Mouse (Mus musculus) liver, embryonic 12.5 days (tissue): Measurements from ENCODE around the gene Lgals7. TPM values are rescaled to one million over a fixed set of nuclear protein-coding genes. Genes with fewer than 3 reads are reported as not detected.

ENCODE experiments used
- ATAC-seq: fragments of 200-750 bp; cut with Nextera tagmentation; 2 replicates; pipeline ENCODE4 v1.8.0; 2017; ENCODE audit warnings: moderate number of reproducible peaks, mild to moderate bottlenecking, moderate library complexity
- H3K27ac ChIP-seq: fragments of 300-500 bp; sonication (generic); 2 replicates; pipeline ENCODE4 v1.5.1; 2016; ENCODE audit warnings: mild to moderate bottlenecking
- H3K27me3 ChIP-seq: fragments of 300-500 bp; sonication (generic); replicated peaks from 2 replicates; pipeline ENCODE4 v1.6.1; 2016; ENCODE audit warnings: mild to moderate bottlenecking, moderate library complexity
- H3K36me3 ChIP-seq: fragments of 300-500 bp; sonication (generic); 2 replicates; pipeline ENCODE4 v1.6.1; 2016; ENCODE audit warnings: mild to moderate bottlenecking, moderate library complexity
- H3K4me1 ChIP-seq: fragments of 300-500 bp; sonication (generic); 2 replicates; pipeline ENCODE4 v1.6.1; 2016
- H3K4me2 ChIP-seq: fragments of 300-500 bp; sonication (generic); 2 replicates; pipeline ENCODE4 v1.6.1; 2016; ENCODE audit warnings: mild to moderate bottlenecking, moderate library complexity
- H3K4me3 ChIP-seq: fragments of 300-500 bp; sonication (generic); 2 replicates; pipeline ENCODE4 v1.5.1; 2016; ENCODE audit warnings: mild to moderate bottlenecking, moderate library complexity
- H3K9ac ChIP-seq: fragments of 300-500 bp; sonication (generic); 2 replicates; pipeline ENCODE4 v1.6.1; 2016; ENCODE audit warnings: mild to moderate bottlenecking, moderate library complexity
- H3K9me3 ChIP-seq: fragments of 300-500 bp; sonication (generic); replicated peaks from 2 replicates; pipeline ENCODE4 v1.6.1; 2016; ENCODE audit warnings: mild to moderate bottlenecking, moderate library complexity
- WGBS: fragments of 180-500 bp; shearing (Covaris S2); methylation state at CpG from one replicate; pipeline ENCODE4 v1.1.7; 2016; ENCODE audit not compliant: insufficient replicate concordance; 5-methylcytosine and 5-hydroxymethylcytosine counted together
- polyA plus RNA-seq: library from polyadenylated mRNA; unstranded; fragments of >200 nt; fragmentation: Nextera tagmentation; extraction: Ambion mirVana; gene quantifications from 2 replicates; pipeline ENCODE4 v1.2.1, GENCODE M21; 2016

The Lgals7 gene
- polyA plus RNA-seq: 0.25 TPM in 1 of 2 replicates, not detected in the other

GRCm38 (mm10) chr7:28863540-28863939 is at the start of gene Lgals7:
Gene Lgals7 (plus strand): TSS chr7:28863853.
- no peak within 1 kb of the TSS for H3K27ac ChIP-seq
- H3K36me3 ChIP-seq: no peaks in the 10 kb centered on the region
- H3K4me1 ChIP-seq: peaks cover 39% of the 10 kb centered on the region
- H3K27me3 ChIP-seq: 0 out of 2 replicates have a peak, but pooled peaks cover 2% of the 10 kb centered on the region
- H3K9ac ChIP-seq: no peak within 1 kb of the TSS
- ATAC-seq: no peak
- peaks cover 5% of the 10 kb centered on the region; the same call in 1 of the 2 replicates for H3K9me3 ChIP-seq
- no peak within 1 kb of the TSS for H3K4me2 ChIP-seq
- H3K4me3 ChIP-seq: no peak within 1 kb of the TSS
- WGBS: 69% methylated on average over 6 of the region's 6 CpGs

- Histone ChIP-seq H3K27me3 (no peaks in the 10 kb centered on the region), H3K4me2 (peak overlapping the region; percentile 93), H3K36me3 (peaks cover 78% of the 10 kb centered on the region), H3K9me3 (no peaks in the 10 kb centered on the region), H3K9ac (no peak overlapping the region), H3K4me3 (0 out of 2 replicates have a peak overlapping the region, but pooled peaks have one; percentile 4), H3K4me1 (peaks cover 75% of the 10 kb centered on the region), H3K27ac (peak overlapping the region; percentile 49; the same call in 1 of the 2 replicates)
- ATAC-seq: no peak
- 57% methylated on average over 5 of the region's 5 CpGs for WGBS
Observed at GRCm38 (mm10) chr7:28814306-28815034, 49.2 kb upstream of the Lgals7 start.

DNA sequence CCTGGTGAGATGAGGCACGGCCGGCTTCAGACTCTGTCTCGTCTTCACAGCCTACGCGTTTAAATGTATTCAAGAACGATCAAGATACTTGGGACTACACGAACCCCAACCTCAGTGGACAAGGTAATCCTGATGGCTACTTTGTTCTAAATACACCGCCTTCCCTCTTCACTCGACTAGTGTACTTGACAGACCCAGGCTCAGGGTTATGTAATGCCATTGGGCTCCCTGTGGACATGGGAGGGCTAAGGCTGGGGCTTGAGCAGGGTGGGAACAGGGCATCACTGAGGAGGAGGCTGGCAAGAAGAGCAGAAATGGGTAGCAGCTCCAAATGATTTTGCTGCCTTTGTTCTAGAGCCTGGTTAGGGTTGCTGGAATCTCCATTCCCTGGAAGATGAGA is 48.4 kb upstream of the Lgals7 start:
- H3K4me1 ChIP-seq: peaks cover 82% of the 10 kb centered on the region
- 93% methylated on average over 9 of the region's 9 CpGs for WGBS

DNA sequence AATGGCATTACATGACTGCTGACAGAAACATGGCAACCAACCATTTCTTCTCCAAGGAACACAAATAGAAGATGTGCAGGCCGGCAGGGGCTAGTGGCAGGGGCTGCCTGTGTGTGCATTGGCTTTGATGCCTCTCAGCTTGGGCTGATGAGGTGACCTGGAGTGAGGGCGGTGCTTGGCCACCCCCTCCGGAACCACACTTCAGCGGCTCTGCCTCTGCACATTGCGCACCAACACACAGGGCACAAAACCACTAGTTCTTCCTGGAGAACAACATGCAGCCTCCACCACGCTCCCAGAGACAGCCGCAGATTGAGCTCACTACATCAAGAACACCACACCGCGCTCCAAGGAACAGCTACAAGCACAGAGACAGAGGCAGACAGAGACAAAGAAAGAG is 47.5 kb upstream of the Lgals7 start:
- no peak overlapping the region for H3K4me2 ChIP-seq
- WGBS: 81% methylated on average over 9 of the region's 9 CpGs

More for the DNA sequence above, 48.4 kb upstream of the Lgals7 start:
- Histone ChIP-seq H3K36me3 (peaks cover 85% of the 10 kb centered on the region), H3K27ac (0 out of 2 replicates have a peak overlapping the region, but pooled peaks have one; percentile 42), H3K27me3 (no peaks in the 10 kb centered on the region), H3K9me3 (no peaks in the 10 kb centered on the region), H3K9ac (no peak overlapping the region), H3K4me3 (no peak overlapping the region), H3K4me2 (peak overlapping the region; percentile 7; the same call in 1 of the 2 replicates)
- no peak for ATAC-seq

DNA sequence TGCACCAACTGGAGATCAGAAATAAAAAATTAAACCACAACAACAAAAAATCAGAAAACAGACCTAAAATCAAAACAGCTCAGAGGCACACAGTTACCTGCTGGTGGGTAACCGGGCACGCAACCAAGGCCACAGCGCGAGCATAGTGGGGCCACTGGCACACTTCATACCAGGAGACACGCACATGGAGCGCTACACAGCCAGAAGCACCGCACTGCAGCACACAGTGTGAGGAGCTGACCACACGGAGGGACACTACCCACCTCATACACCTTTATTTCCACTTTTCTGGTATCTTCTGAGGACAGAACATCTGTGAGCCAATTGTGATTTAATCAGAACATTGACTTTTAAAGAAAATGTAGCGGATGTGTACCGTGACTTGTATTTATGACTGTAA is 46.7 kb upstream of the Lgals7 start:
- H3K4me1 ChIP-seq: peaks cover 94% of the 10 kb centered on the region
- WGBS: 92% methylated on average over 10 of the region's 10 CpGs
- peak overlapping the region; percentile 8; the same call in 1 of the 2 replicates for H3K4me2 ChIP-seq
- H3K9me3 ChIP-seq: no peaks in the 10 kb centered on the region
- H3K27ac ChIP-seq: no peak overlapping the region
- H3K36me3 ChIP-seq: peaks cover 100% of the 10 kb centered on the region
- ATAC-seq: no peak
- H3K9ac ChIP-seq: no peak overlapping the region
- no peaks in the 10 kb centered on the region for H3K27me3 ChIP-seq
- no peak overlapping the region for H3K4me3 ChIP-seq

More for the DNA sequence above, 47.5 kb upstream of the Lgals7 start:
- 0 out of 2 replicates have a peak overlapping the region, but pooled peaks have one; percentile 32 for H3K9ac ChIP-seq
- peaks cover 91% of the 10 kb centered on the region for H3K4me1 ChIP-seq
- H3K36me3 ChIP-seq: peaks cover 95% of the 10 kb centered on the region
- no peak for ATAC-seq
- no peak overlapping the region for H3K4me3 ChIP-seq
- H3K9me3 ChIP-seq: no peaks in the 10 kb centered on the region
- H3K27me3 ChIP-seq: no peaks in the 10 kb centered on the region
- H3K27ac ChIP-seq: no peak overlapping the region

- no peak for ATAC-seq
- Histone ChIP-seq H3K4me2 (0 out of 2 replicates have a peak overlapping the region, but pooled peaks have one; percentile 8), H3K36me3 (peaks cover 100% of the 10 kb centered on the region), H3K9me3 (no peaks in the 10 kb centered on the region), H3K9ac (peak overlapping the region; percentile 41; the same call in 1 of the 2 replicates), H3K4me1 (peaks cover 93% of the 10 kb centered on the region), H3K4me3 (no peak overlapping the region), H3K27me3 (no peaks in the 10 kb centered on the region), H3K27ac (peak overlapping the region; percentile 54)
- 56% methylated on average over 6 of the region's 6 CpGs for whole genome bisulfite sequencing
Observed at GRCm38 (mm10) chr7:28817524-28817923, 46.1 kb upstream of the Lgals7 start.

DNA sequence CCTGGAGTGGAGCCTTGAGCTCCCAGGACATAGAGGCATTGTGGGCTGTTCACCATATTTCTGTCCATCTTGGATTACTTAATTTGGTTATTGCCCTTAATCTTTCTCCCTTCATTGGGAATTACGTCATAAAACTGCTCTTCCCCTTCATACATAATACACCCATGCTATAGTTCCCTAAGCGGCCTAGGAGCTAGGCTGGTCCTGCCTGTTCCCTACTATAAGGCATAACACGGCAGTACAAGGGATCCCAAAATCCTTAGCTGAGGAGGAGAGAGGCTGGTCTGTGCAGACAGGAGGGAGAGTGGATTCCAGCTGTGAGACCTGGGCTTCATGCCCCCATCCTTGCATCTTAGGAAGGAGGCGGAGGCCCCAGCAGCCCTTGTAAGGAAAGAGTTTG is 45.7 kb upstream of the Lgals7 start:
- 89% methylated on average over 4 of the region's 4 CpGs for WGBS
- H3K4me3 ChIP-seq: no peak overlapping the region
- no peak for ATAC-seq
- peaks cover 100% of the 10 kb centered on the region for H3K36me3 ChIP-seq
- no peak overlapping the region for H3K9ac ChIP-seq
- 0 out of 2 replicates have a peak overlapping the region, but pooled peaks have one; percentile 8 for H3K4me2 ChIP-seq
- H3K4me1 ChIP-seq: peaks cover 92% of the 10 kb centered on the region
- H3K9me3 ChIP-seq: no peaks in the 10 kb centered on the region
- no peaks in the 10 kb centered on the region for H3K27me3 ChIP-seq
- H3K27ac ChIP-seq: peak overlapping the region; percentile 54

GRCm38 (mm10) chr7:28818436-28818835 is 45.2 kb upstream of the Lgals7 start:
- H3K4me1 ChIP-seq: peaks cover 92% of the 10 kb centered on the region

DNA sequence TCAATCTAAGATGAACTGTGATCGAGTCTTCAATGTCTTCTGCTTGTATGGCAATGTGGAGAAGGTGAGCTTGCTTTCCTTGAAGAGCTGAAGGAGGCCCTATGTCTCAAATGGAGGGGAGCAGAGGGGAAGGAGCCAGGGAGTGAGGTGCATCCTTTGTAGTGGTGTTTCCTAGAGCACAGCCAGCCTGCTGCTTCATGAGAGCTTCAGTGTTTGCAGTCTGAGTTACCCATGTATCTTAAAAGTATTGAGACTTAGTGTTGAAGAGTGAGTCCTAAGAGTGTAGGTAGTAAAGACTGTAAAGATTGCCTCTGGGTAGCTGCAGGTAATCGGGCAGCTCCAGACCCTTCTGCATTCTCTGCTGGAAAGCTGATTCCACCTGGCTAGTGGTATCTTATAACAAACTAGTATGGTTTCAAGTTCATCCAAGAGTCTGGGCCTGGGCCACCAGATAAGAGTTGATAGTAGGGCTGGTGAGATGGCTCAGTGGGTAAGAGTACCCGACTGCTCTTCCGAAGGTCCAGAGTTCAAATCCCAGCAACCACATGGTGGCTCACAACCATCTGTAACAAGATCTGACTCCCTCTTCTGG is 44.7 kb upstream of the Lgals7 start:
- H3K27ac ChIP-seq: peak overlapping the region; percentile 54
- H3K36me3 ChIP-seq: peaks cover 92% of the 10 kb centered on the region
- peaks cover 92% of the 10 kb centered on the region for H3K4me1 ChIP-seq
- H3K27me3 ChIP-seq: no peaks in the 10 kb centered on the region
- peak; percentile 42 for ATAC-seq
- H3K4me3 ChIP-seq: no peak overlapping the region
- 54% methylated on average over 4 of the region's 4 CpGs for WGBS
- H3K4me2 ChIP-seq: peak overlapping the region; percentile 34; the same call in 1 of the 2 replicates
- H3K9me3 ChIP-seq: no peaks in the 10 kb centered on the region
- H3K9ac ChIP-seq: no peak overlapping the region

More at GRCm38 (mm10) chr7:28818436-28818835, 45.2 kb upstream of the Lgals7 start:
- no peak for ATAC-seq
- H3K4me2 ChIP-seq: peak overlapping the region; percentile 34; the same call in 1 of the 2 replicates
- H3K9ac ChIP-seq: 0 out of 2 replicates have a peak overlapping the region, but pooled peaks have one; percentile 4
- no peak overlapping the region for H3K4me3 ChIP-seq
- peak overlapping the region; percentile 54 for H3K27ac ChIP-seq
- no peaks in the 10 kb centered on the region for H3K27me3 ChIP-seq
- WGBS: 89% methylated on average over 18 of the region's 18 CpGs
- no peaks in the 10 kb centered on the region for H3K9me3 ChIP-seq
- peaks cover 97% of the 10 kb centered on the region for H3K36me3 ChIP-seq

- Histone ChIP-seq H3K4me1 (peaks cover 91% of the 10 kb centered on the region), H3K36me3 (peaks cover 86% of the 10 kb centered on the region), H3K4me2 (no peak overlapping the region), H3K27me3 (no peaks in the 10 kb centered on the region), H3K9ac (no peak overlapping the region), H3K4me3 (no peak overlapping the region), H3K27ac (no peak overlapping the region), H3K9me3 (no peaks in the 10 kb centered on the region)
- WGBS: 84% methylated on average over 4 of the region's 4 CpGs
- ATAC-seq: no peak
Observed at GRCm38 (mm10) chr7:28819571-28819970, 44.1 kb upstream of the Lgals7 start.

GRCm38 (mm10) chr7:28820358-28821260 is 43.0 kb upstream of the Lgals7 start:
- WGBS: 79% methylated on average over 12 of the region's 12 CpGs
- peaks cover 89% of the 10 kb centered on the region for H3K4me1 ChIP-seq

More at GRCm38 (mm10) chr7:28820358-28821260, 43.0 kb upstream of the Lgals7 start:
- no peak overlapping the region for H3K9ac ChIP-seq
- H3K4me2 ChIP-seq: no peak overlapping the region
- ATAC-seq: no peak
- no peaks in the 10 kb centered on the region for H3K27me3 ChIP-seq
- H3K27ac ChIP-seq: peak overlapping the region; percentile 0; the same call in 1 of the 2 replicates
- H3K36me3 ChIP-seq: peaks cover 76% of the 10 kb centered on the region
- H3K4me3 ChIP-seq: no peak overlapping the region
- H3K9me3 ChIP-seq: no peaks in the 10 kb centered on the region
